Mouse (Mus musculus): ENCODE results near the gene Atrnl1.

DNA sequence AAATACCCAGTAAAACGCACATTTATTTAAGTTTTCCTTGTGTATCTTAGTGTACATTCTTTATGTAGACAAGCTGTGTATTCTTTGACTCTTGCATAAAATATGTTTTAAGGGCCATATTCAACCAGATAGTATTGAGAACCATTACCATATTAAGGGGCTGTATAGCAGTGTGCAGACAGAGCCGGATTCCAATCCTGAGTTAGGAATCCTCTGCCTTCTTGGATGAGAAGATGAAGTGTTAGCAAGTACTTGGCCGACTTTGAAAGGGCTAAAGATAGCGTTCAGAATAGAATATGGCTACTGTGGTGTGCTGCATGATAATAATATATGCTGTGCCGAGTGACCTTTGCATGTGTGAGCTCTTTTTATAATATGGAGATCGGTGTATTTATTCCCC, 500.5 kb downstream of the Atrnl1 start:
- no peak for TF ChIP-seq CTCF (IDR thresholded peaks at IDR 0.05; ENCODE audit: low read depth, low read length)
- TF ChIP-seq EP300 (IDR thresholded peaks at IDR 0.05; ENCODE audit: insufficient read depth, low read depth, low read length) = no peak
